Mouse (Mus musculus): ENCODE data around the gene Nudcd3.

DNA sequence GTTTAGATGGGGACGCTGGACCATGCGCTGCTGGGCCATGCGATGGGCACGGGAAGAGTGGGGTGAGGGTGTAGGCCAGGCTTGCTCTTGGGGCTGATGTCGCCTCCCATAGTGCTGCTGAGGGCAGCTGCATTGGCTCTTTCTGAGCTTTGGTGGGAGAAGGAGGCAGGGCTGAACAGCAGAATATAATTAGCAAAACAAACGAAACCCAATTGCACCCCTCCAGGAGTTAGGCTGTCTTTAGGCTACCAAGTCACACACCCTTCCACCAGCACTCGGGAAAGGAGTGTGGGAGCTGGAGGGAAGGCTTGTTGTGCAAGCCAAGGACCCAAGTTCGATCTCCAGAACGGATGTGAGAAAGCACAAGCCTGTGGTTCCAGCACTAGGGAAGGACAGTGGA, 133.1 kb downstream of the Nudcd3 start:
- TF ChIP-seq E2F4 (IDR thresholded peaks at IDR 0.05; ENCODE audit: insufficient replicate concordance, low read depth, low read length), result no peak
- TF ChIP-seq KAT2A (IDR thresholded peaks at IDR 0.05; ENCODE audit: insufficient replicate concordance, low read length), result no peak
- no peak for TF ChIP-seq CTCF (conservative IDR thresholded peaks at IDR 0.05 in 1 of 2, IDR thresholded peaks at IDR 0.05 in 1 of 2; ENCODE audit: low read depth in 2 of 2, low read length in 2 of 2)
- no peak for TF ChIP-seq BHLHE40 (IDR thresholded peaks at IDR 0.05; ENCODE audit: low read depth, low read length)
